Mouse (Mus musculus): ENCODE data around the gene Prss29.

The Prss29 gene

GRCm38 (mm10) chr17:25318354-25318753 is at the start of gene Prss29:
TSS of gene Prss29 (plus strand) at chr17:25318654.
- no peak for DNase-seq

GRCm38 (mm10) chr17:25270795-25271335 is 47.6 kb upstream of the Prss29 start:
- no peak for DNase-seq

- DNase-seq, result peak; percentile 41 to 60
Observed at GRCm38 (mm10) chr17:25272326-25272725, 46.1 kb upstream of the Prss29 start.

GRCm38 (mm10) chr17:25272951-25273705 is 45.3 kb upstream of the Prss29 start:
- DNase-seq, result peak in 1 of 2 experiments; percentile 94

- peak; percentile 98 for DNase-seq
Observed at GRCm38 (mm10) chr17:25273706-25274501, 44.5 kb upstream of the Prss29 start.

GRCm38 (mm10) chr17:25274571-25275346 is 43.7 kb upstream of the Prss29 start, which contains the start of gene Ube2i:
TSS of gene Ube2i (minus strand) at chr17:25274622.
- DNase-seq, result no peak

- no peak for DNase-seq
Observed at GRCm38 (mm10) chr17:25275833-25276232, 42.6 kb upstream of the Prss29 start.

GRCm38 (mm10) chr17:25282133-25282532 is 36.3 kb upstream of the Prss29 start:
- DNase-seq, result peak; percentile 62 to 71

GRCm38 (mm10) chr17:25285033-25285432 is 33.4 kb upstream of the Prss29 start:
- DNase-seq, result peak; percentile 40 to 77

GRCm38 (mm10) chr17:25288842-25289241 is 29.6 kb upstream of the Prss29 start:
- DNase-seq, result peak in 1 of 2 experiments; percentile 55

- DNase-seq, result no peak
Observed at GRCm38 (mm10) chr17:25290411-25290810, 28.0 kb upstream of the Prss29 start.

- DNase-seq, result no peak
Observed at GRCm38 (mm10) chr17:25293495-25293894, 25.0 kb upstream of the Prss29 start.

GRCm38 (mm10) chr17:25294111-25294510 is 24.3 kb upstream of the Prss29 start:
- no peak for DNase-seq

- DNase-seq, result no peak
Observed at GRCm38 (mm10) chr17:25298094-25298493, 20.4 kb upstream of the Prss29 start, which contains the start of gene Prss34. TSS of gene Prss34 (plus strand) at chr17:25298394.

GRCm38 (mm10) chr17:25308346-25308745 is 10.1 kb upstream of the Prss29 start, which contains the start of gene Prss28:
TSS of gene Prss28 (plus strand) at chr17:25308646.
- no peak for DNase-seq

GRCm38 (mm10) chr17:25320819-25321218 is 2.4 kb downstream of the Prss29 start:
- no peak for DNase-seq

- DNase-seq, result no peak
Observed at GRCm38 (mm10) chr17:25322930-25323329, 4.5 kb downstream of the Prss29 start.

GRCm38 (mm10) chr17:25332321-25332720 is 13.9 kb downstream of the Prss29 start:
- no peak for DNase-seq

GRCm38 (mm10) chr17:25333943-25334342 is 15.5 kb downstream of the Prss29 start:
- DNase-seq, result peak; percentile 32 to 60

- DNase-seq, result no peak
Observed at GRCm38 (mm10) chr17:25338218-25338617, 19.8 kb downstream of the Prss29 start.

GRCm38 (mm10) chr17:25340003-25340402 is 21.5 kb downstream of the Prss29 start:
- DNase-seq, result no peak

- no peak for DNase-seq
Observed at GRCm38 (mm10) chr17:25341490-25341889, 23.0 kb downstream of the Prss29 start.

GRCm38 (mm10) chr17:25345462-25345861 is 27.0 kb downstream of the Prss29 start, which contains the start of gene Tpsab1:
TSS of gene Tpsab1 (minus strand) at chr17:25345562.
- no peak for DNase-seq
